Mouse (Mus musculus) liver, embryonic 11.5 days (tissue): ENCODE measurements around the gene Cspg5. TPM values are rescaled to one million over a fixed set of nuclear protein-coding genes. Genes with fewer than 3 reads are reported as not detected.

ENCODE experiments used
- ATAC-seq: fragments of 200-750 bp; cut with Nextera tagmentation; replicated peaks from 2 replicates; pipeline ENCODE4 v1.8.0; 2017; ENCODE audit warnings: moderate number of reproducible peaks, mild to moderate bottlenecking, moderate TSS enrichment, moderate library complexity; ENCODE audit not compliant: low FRiP score
- DNase-seq: peaks from one replicate; pipeline ENCODE4 v3.0.0-alpha.2; 2017; ENCODE audit warnings: low spot score
- H3K27ac ChIP-seq: fragments of 300-500 bp; sonication (generic); 2 replicates; pipeline ENCODE4 v1.5.1; 2014; ENCODE audit warnings: mild to moderate bottlenecking, low read depth, low read length, control low read depth
- H3K27me3 ChIP-seq: fragments of 300-500 bp; sonication (generic); replicated peaks from 2 replicates; pipeline ENCODE4 v1.6.1; 2014; ENCODE audit warnings: low read length, mixed read lengths; ENCODE audit not compliant: control insufficient read depth, insufficient read depth
- H3K36me3 ChIP-seq: fragments of 300-500 bp; sonication (generic); 2 replicates; pipeline ENCODE4 v1.6.1; 2014; ENCODE audit warnings: mild to moderate bottlenecking, low read length, moderate library complexity, mixed read lengths; ENCODE audit not compliant: control insufficient read depth, insufficient read depth
- H3K4me1 ChIP-seq: fragments of 300-500 bp; sonication (generic); replicated peaks from 2 replicates; pipeline ENCODE4 v1.6.1; 2014; ENCODE audit warnings: low read length, mixed read lengths; ENCODE audit not compliant: control insufficient read depth, insufficient read depth
- H3K4me2 ChIP-seq: fragments of 300-500 bp; sonication (generic); 2 replicates; pipeline ENCODE4 v1.6.1; 2014; ENCODE audit warnings: mild to moderate bottlenecking, control low read depth, moderate library complexity
- H3K4me3 ChIP-seq: fragments of 300-500 bp; sonication (generic); 2 replicates; pipeline ENCODE4 v1.5.1; 2014; ENCODE audit warnings: low read depth, low read length, control low read depth
- H3K9ac ChIP-seq: fragments of 300-500 bp; sonication (generic); 2 replicates; pipeline ENCODE4 v1.6.1; 2014; ENCODE audit warnings: low read depth, low read length, control low read depth
- H3K9me3 ChIP-seq: fragments of 300-500 bp; sonication (generic); 2 replicates; pipeline ENCODE4 v1.6.1; 2016; ENCODE audit warnings: low read length, inconsistent platforms, mixed read lengths; ENCODE audit not compliant: control insufficient read depth
- WGBS: fragments of 180-500 bp; shearing (Covaris S2); extraction: QIAGEN DNeasy Blood & Tissue Kit; methylation state at CpG from one replicate; pipeline ENCODE4 v1.1.7; 2014; 5-methylcytosine and 5-hydroxymethylcytosine counted together
- polyA plus RNA-seq: library from polyadenylated mRNA; unstranded; fragments of >200 nt; fragmentation: Nextera tagmentation; extraction: Ambion mirVana; gene quantifications from 2 replicates; pipeline ENCODE4 v1.2.1, GENCODE M21; 2014

Gene Cspg5
- polyA plus RNA-seq, 1 experiment from 2014 or later, result 0.21 TPM

DNA sequence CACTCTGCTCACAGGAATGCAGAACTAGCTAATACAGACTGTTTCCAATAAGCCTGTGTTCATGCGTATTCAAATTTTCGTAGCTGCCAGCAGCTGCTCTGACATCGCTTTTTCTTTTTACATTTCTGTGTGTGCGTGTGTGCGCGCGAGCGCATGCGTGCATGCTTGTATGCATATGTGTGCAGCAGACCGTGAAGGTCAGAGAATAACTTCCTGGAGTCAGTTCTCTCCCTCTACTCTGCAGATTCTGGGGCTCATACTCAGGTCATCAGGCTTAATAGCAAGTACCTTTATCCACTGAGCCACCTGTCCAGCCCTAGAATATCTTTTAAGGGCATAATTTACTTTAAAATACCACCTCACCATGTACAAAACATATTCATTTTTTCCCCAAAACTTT is 24.8 kb downstream of the Cspg5 start:
- 95% methylated on average over 10 of the region's 10 CpGs for WGBS
- no peak overlapping the region for H3K4me3 ChIP-seq
- ATAC-seq (no peak), DNase-seq (no peak)
- no peaks in the 10 kb centered on the region for H3K27me3 ChIP-seq
- no peak overlapping the region for H3K27ac ChIP-seq
- no peaks in the 10 kb centered on the region for H3K36me3 ChIP-seq
- no peak overlapping the region for H3K4me2 ChIP-seq
- no peaks in the 10 kb centered on the region for H3K9me3 ChIP-seq
- H3K9ac ChIP-seq, result no peak overlapping the region
- H3K4me1 ChIP-seq, result no peaks in the 10 kb centered on the region

GRCm38 (mm10) chr9:110272330-110272729 is 28.7 kb downstream of the Cspg5 start:
- Histone ChIP-seq H3K36me3 (no peaks in the 10 kb centered on the region), H3K27ac (no peak overlapping the region), H3K9ac (no peak overlapping the region), H3K27me3 (no peaks in the 10 kb centered on the region), H3K4me3 (no peak overlapping the region), H3K4me2 (no peak overlapping the region), H3K9me3 (no peaks in the 10 kb centered on the region), H3K4me1 (no peaks in the 10 kb centered on the region)
- DNase-seq (no peak), ATAC-seq (no peak)
- 86% methylated on average over 3 of the region's 3 CpGs for WGBS

- ATAC-seq, result no peak
- Histone ChIP-seq H3K27ac (no peak overlapping the region), H3K4me3 (no peak overlapping the region), H3K4me1 (no peaks in the 10 kb centered on the region), H3K36me3 (no peaks in the 10 kb centered on the region), H3K27me3 (no peaks in the 10 kb centered on the region), H3K9me3 (no peaks in the 10 kb centered on the region), H3K4me2 (no peak overlapping the region), H3K9ac (no peak overlapping the region)
- 58% methylated on average over 4 of the region's 4 CpGs for WGBS
- DNase-seq, result no peak
These were observed 29.9 kb downstream of the Cspg5 start for GRCm38 (mm10) chr9:110273507-110273906.

DNA sequence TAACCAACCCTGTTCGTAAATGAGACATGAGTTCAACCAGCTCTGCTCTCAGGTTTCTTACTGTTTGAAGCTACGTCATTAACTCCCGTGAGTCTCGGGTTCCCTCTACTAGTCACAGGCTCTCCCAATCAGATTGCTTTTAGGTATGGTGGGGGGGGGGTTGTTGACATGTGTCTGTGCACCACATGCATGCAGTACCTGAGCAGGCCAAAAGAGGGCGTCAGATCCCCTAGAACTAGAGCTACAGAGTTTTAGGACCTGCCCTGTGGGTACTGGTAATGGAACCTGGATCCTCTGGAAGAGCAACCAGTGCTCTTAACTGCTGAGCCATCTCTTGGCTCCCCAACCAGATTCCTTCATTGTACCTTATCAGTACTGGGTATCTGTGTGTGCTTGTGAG is 32.3 kb downstream of the Cspg5 start:
- Histone ChIP-seq H3K4me2 (no peak overlapping the region), H3K4me1 (no peaks in the 10 kb centered on the region), H3K9me3 (no peaks in the 10 kb centered on the region), H3K27me3 (no peaks in the 10 kb centered on the region), H3K36me3 (no peaks in the 10 kb centered on the region), H3K27ac (no peak overlapping the region), H3K9ac (no peak overlapping the region), H3K4me3 (no peak overlapping the region)
- ATAC-seq (no peak), DNase-seq (no peak)
- WGBS, result 63% methylated on average over 5 of the region's 5 CpGs

- 56% methylated on average over 8 of the region's 8 CpGs for WGBS
- no peak overlapping the region for H3K9ac ChIP-seq
- DNase-seq (no peak), ATAC-seq (no peak)
- no peak overlapping the region for H3K27ac ChIP-seq
- H3K9me3 ChIP-seq, result no peaks in the 10 kb centered on the region
- H3K36me3 ChIP-seq, result no peaks in the 10 kb centered on the region
- H3K27me3 ChIP-seq, result no peaks in the 10 kb centered on the region
- H3K4me2 ChIP-seq, result no peak overlapping the region
- no peak overlapping the region for H3K4me3 ChIP-seq
- no peaks in the 10 kb centered on the region for H3K4me1 ChIP-seq
These were observed 33.9 kb downstream of the Cspg5 start for GRCm38 (mm10) chr9:110277431-110277881.

DNA sequence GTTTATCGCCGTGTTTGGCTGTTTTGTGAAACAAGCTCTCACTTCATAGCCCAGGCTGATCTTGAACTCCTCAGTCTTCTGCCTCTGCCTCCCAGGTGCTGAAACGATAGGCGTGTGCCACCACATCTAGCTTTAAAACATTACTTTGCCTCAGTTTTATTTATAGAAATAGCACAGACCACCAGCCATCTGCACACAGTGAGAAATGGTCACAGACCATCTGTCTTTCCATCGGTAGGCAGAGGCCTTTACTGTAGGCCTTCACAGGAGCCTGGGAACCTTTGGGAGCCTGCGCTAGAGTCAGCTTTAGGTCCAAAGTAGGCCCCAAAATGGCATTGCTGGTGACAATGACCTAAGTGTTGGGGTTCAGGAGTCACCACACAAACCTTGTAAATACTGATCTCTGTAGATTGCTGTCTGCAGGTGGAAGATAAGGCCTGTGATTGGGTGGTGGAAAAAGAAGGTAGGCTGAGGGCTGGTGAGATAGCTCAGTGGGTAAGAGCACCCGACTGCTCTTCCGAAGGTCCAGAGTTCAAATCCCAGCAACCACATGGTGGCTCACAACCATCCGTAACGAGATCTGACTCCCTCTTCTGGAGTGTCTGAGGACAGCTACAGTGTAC is 40.6 kb downstream of the Cspg5 start:
- WGBS, result 91% methylated on average over 8 of the region's 10 CpGs
- no peak overlapping the region for H3K4me2 ChIP-seq
- no peaks in the 10 kb centered on the region for H3K36me3 ChIP-seq
- no peak for ATAC-seq
- H3K9me3 ChIP-seq, result no peaks in the 10 kb centered on the region
- no peaks in the 10 kb centered on the region for H3K4me1 ChIP-seq
- DNase-seq, result no peak
- H3K27ac ChIP-seq, result no peak overlapping the region
- H3K4me3 ChIP-seq, result no peak overlapping the region
- no peaks in the 10 kb centered on the region for H3K27me3 ChIP-seq
- no peak overlapping the region for H3K9ac ChIP-seq

DNA sequence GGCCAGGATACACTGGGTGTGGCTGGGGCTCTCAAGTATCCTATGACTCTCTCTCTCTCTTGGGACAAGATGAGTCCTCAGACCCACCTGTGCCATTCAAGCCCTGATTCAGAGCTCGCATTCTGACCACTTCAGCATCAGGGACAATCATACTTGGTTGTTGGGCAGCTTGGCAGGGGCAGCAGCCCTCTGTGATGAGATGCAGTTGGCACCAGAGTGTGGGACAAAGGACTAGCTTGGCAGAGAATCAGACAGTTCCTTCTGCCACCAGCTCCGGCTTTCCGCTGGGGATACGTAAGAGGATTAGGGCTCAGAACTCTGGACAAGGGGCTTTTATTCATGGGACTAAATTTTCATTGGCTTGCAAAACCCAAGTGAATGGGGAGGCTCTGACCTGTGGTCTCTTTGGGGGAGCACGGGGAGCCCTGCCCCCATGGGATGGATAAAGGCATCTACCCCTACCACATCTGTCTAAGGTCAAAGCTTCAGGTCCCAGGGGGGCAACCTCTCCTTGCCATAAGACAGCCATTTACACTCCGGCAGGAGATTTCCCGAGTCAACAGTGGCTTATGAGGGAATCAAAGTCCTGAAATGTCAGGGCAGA is 43.8 kb downstream of the Cspg5 start:
- Histone ChIP-seq H3K27me3 (no peaks in the 10 kb centered on the region), H3K27ac (no peak overlapping the region), H3K9me3 (no peaks in the 10 kb centered on the region), H3K4me1 (no peaks in the 10 kb centered on the region), H3K9ac (no peak overlapping the region), H3K4me2 (no peak overlapping the region), H3K4me3 (no peak overlapping the region), H3K36me3 (no peaks in the 10 kb centered on the region)
- no peak for ATAC-seq
- DNase-seq, result no peak
- 79% methylated on average over 7 of the region's 7 CpGs for WGBS

- H3K4me2 ChIP-seq, result no peak overlapping the region
- H3K4me3 ChIP-seq, result no peak overlapping the region
- no peaks in the 10 kb centered on the region for H3K4me1 ChIP-seq
- no peaks in the 10 kb centered on the region for H3K9me3 ChIP-seq
- no peaks in the 10 kb centered on the region for H3K27me3 ChIP-seq
- H3K36me3 ChIP-seq, result no peaks in the 10 kb centered on the region
- no peak overlapping the region for H3K27ac ChIP-seq
- no peak for ATAC-seq
- 70% methylated on average over 12 of the region's 12 CpGs for WGBS
- H3K9ac ChIP-seq, result no peak overlapping the region
- DNase-seq, result no peak
These were observed 49.7 kb downstream of the Cspg5 start for GRCm38 (mm10) chr9:110293254-110293718.

GRCm38 (mm10) chr9:110293873-110294415 is 50.4 kb downstream of the Cspg5 start:
- Histone ChIP-seq H3K27ac (no peak overlapping the region), H3K4me1 (no peaks in the 10 kb centered on the region), H3K9me3 (no peaks in the 10 kb centered on the region), H3K27me3 (no peaks in the 10 kb centered on the region), H3K4me3 (no peak overlapping the region), H3K36me3 (no peaks in the 10 kb centered on the region), H3K9ac (no peak overlapping the region), H3K4me2 (no peak overlapping the region)
- DNase-seq (no peak), ATAC-seq (no peak)
- WGBS, result 83% methylated on average over 13 of the region's 13 CpGs
